In the genomic region with DNA sequence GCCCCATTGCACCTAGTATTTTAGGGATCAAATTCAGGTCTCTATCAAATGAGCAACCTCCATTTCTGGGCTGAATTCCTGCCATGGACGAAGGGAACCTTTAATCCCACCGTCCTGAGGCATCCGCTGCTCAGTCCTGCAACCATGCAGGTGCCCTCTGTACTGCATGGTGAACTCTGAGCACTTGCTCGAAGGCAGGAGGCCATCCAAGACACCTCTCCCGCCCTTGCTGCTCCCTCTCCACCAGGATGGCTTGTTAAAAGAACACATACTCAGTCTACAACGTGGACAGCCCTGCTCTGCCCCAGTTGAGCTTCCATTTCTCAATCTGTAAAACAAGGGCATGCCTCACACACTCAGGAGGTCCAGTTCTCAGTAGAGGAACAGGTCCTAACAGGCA, we compare ENCODE assay signal across 8 mouse cellular contexts. TPM values are rescaled to one million over a fixed set of nuclear protein-coding genes. Genes with fewer than 3 reads are reported as not detected.
A peak's percentile ranks its signal among the peaks of the same experiment; 100 is the strongest.
DNase-seq lines count a peak whose midpoint lies in the region; ATAC-seq and TF ChIP-seq lines count a peak whose summit lies in the region.

No protein-coding gene starts in this region.

- TF ChIP-seq CTCF in layer of hippocampus, adult 2 months (conservative IDR thresholded peaks at IDR 0.05), result no peak

- peak overlapping the region; percentile 67 for H3K4me2 ChIP-seq in forebrain, embryonic 11.5 days (ENCODE audit: low read depth, low read length, severe bottlenecking)
- peak overlapping the region; percentile 71 for H3K4me2 ChIP-seq in neural tube, embryonic 12.5 days (replicated peaks)

- 64% methylated on average over 6 of the region's 6 CpGs for WGBS in forebrain, embryonic 11.5 days
- WGBS in neural tube, embryonic 12.5 days, result 72% methylated on average over 6 of the region's 6 CpGs

- peak overlapping the region; percentile 57 for H3K4me3 ChIP-seq in layer of hippocampus, adult 2 months
- peak overlapping the region; percentile 37 for H3K4me3 ChIP-seq in forebrain, embryonic 11.5 days (ENCODE audit: low read depth, low read length)
- peak overlapping the region; percentile 41; the same call in 1 of the 2 replicates for H3K4me3 ChIP-seq in neural tube, embryonic 12.5 days

- DNase-seq in layer of hippocampus, adult 2 months (ENCODE audit: low spot score in 2 of 2), result no peak
- no peak for DNase-seq in layer of hippocampus, adult 9-10 months (ENCODE audit: low spot score)
- DNase-seq in forebrain, embryonic 11.5 days (ENCODE audit: low spot score), result no peak
- DNase-seq in kidney, postnatal 14 days, result peak; percentile 35
- DNase-seq in cerebellum, adult 8-10 months, result no peak
- DNase-seq in left cerebral cortex, postnatal 14 days (ENCODE audit: low spot score in 2 of 2), result no peak
- no peak for DNase-seq in adrenal gland, adult 18-20 months (ENCODE audit: low spot score in 2 of 2)

- H3K9me3 ChIP-seq in forebrain, embryonic 11.5 days (ENCODE audit: control insufficient read depth, low read length), result no peaks in the 10 kb centered on the region
- H3K9me3 ChIP-seq in neural tube, embryonic 12.5 days, result no peaks in the 10 kb centered on the region

- H3K4me1 ChIP-seq in forebrain, embryonic 11.5 days (replicated peaks; ENCODE audit: control insufficient read depth, insufficient read depth, low read length), result peaks cover 40% of the 10 kb centered on the region
- H3K4me1 ChIP-seq in neural tube, embryonic 12.5 days, result peaks cover 75% of the 10 kb centered on the region

- no peak for ATAC-seq in forebrain, embryonic 11.5 days (replicated peaks; ENCODE audit: low FRiP score)
- no peak for ATAC-seq in neural tube, embryonic 12.5 days (ENCODE audit: low FRiP score, low read depth)

- intact Hi-C loops in left cerebral cortex, postnatal 14 days (cut with DNase I), result no loop called here

- peaks cover 8% of the 10 kb centered on the region for H3K36me3 ChIP-seq in forebrain, embryonic 11.5 days (ENCODE audit: control insufficient read depth, insufficient read depth, low read length)
- H3K36me3 ChIP-seq in neural tube, embryonic 12.5 days, result peaks cover 39% of the 10 kb centered on the region

- peak overlapping the region; percentile 90; the same call in 1 of the 2 replicates for H3K27ac ChIP-seq in layer of hippocampus, adult 2 months
- peak overlapping the region; percentile 12; the same call in 1 of the 2 replicates for H3K27ac ChIP-seq in forebrain, embryonic 11.5 days (ENCODE audit: low read depth, low read length)
- H3K27ac ChIP-seq in neural tube, embryonic 12.5 days, result 0 out of 2 replicates have a peak overlapping the region, but pooled peaks have one; percentile 62

- H3K9ac ChIP-seq in forebrain, embryonic 11.5 days (ENCODE audit: low read length), result peak overlapping the region; percentile 52
- peak overlapping the region; percentile 56; the same call in 1 of the 2 replicates for H3K9ac ChIP-seq in neural tube, embryonic 12.5 days

- H3K27me3 ChIP-seq in forebrain, embryonic 11.5 days (ENCODE audit: control insufficient read depth, insufficient read depth, low read length), result no peaks in the 10 kb centered on the region
- H3K27me3 ChIP-seq in neural tube, embryonic 12.5 days (replicated peaks), result no peaks in the 10 kb centered on the region

RNA-seq across cellular contexts. Expression of gene Srebf1, which starts 14.2 kb away (rescaled TPM):
- total RNA-seq in layer of hippocampus, adult 2 months (2021), result 10 to 100 TPM; 64.2 to 70.8 TPM
- polyA plus RNA-seq in forebrain, embryonic 11.5 days (2014; fragmentation: Nextera tagmentation; extraction: Ambion mirVana), result 63.9 and 68.7 TPM in 2 replicates
- polyA plus RNA-seq in neural tube, embryonic 12.5 days (2016; fragmentation: Nextera tagmentation; extraction: Ambion mirVana), result 50.0 and 50.9 TPM in 2 replicates
- total RNA-seq in left cerebral cortex, postnatal 14 days (2021), result 10 to 100 TPM; 35.5 to 36.1 TPM
- 100 to 1,000 TPM; 141 to 185 TPM for total RNA-seq in adrenal gland, adult 18-20 months (2021)

Comparison
In these comparisons a context has a peak if more than half of its experiments do, and no peak if none do; other contexts are left out.
1. H3K27ac ChIP-seq: peak in every context shown above with its lines; median percentile 90 in layer of hippocampus, adult 2 months; 62 in neural tube, embryonic 12.5 days; 12 in forebrain, embryonic 11.5 days.